Comparison of ENCODE assay signal across 8 mouse cellular contexts in genomic region chr2:154426188-154426904, GRCm38 (mm10). TPM values are rescaled to one million over a fixed set of nuclear protein-coding genes. Genes with fewer than 3 reads are reported as not detected.
DNase-seq lines count a peak whose midpoint lies in the region; ATAC-seq and TF ChIP-seq lines count a peak whose summit lies in the region.

No protein-coding gene starts in this region.

- WGBS in heart, adult 2 months: 14% methylated on average over 25 of the region's 25 CpGs
- 1% methylated on average over 24 of the region's 25 CpGs for WGBS in forebrain, embryonic 12.5 days
- 8% methylated on average over 25 of the region's 25 CpGs for WGBS in liver, embryonic 16.5 days (ENCODE audit: insufficient replicate concordance)

- H3K79me2 ChIP-seq in heart, adult 2 months (replicated peaks; ENCODE audit: control insufficient read depth, insufficient read depth, low read length): no peaks in the 10 kb centered on the region

- no peaks in the 10 kb centered on the region for H3K27me3 ChIP-seq in heart, adult 2 months (ENCODE audit: control insufficient read depth, insufficient read depth, low read length)
- H3K27me3 ChIP-seq in E14TG2a.4 (ENCODE audit: insufficient read depth, low read length): no peaks in the 10 kb centered on the region
- 0 out of 2 replicates have a peak, but pooled peaks cover 5% of the 10 kb centered on the region for H3K27me3 ChIP-seq in forebrain, embryonic 12.5 days
- peaks cover 11% of the 10 kb centered on the region for H3K27me3 ChIP-seq in liver, embryonic 16.5 days (ENCODE audit: control insufficient read depth, insufficient read depth, low read depth, low read length)

- intact Hi-C loops in heart, adult 2 months (cut with DNase I): no loop called here

- no peak for TF ChIP-seq EP300 in heart, adult 2 months (IDR thresholded peaks at IDR 0.05; ENCODE audit: insufficient read depth, low read depth, low read length)

- no peaks in the 10 kb centered on the region for H3K36me3 ChIP-seq in heart, adult 2 months (ENCODE audit: control insufficient read depth, insufficient read depth, low read length)
- H3K36me3 ChIP-seq in E14TG2a.4 (ENCODE audit: insufficient read depth, low read length): no peaks in the 10 kb centered on the region
- H3K36me3 ChIP-seq in forebrain, embryonic 12.5 days (replicated peaks): no peaks in the 10 kb centered on the region
- no peaks in the 10 kb centered on the region for H3K36me3 ChIP-seq in liver, embryonic 16.5 days (ENCODE audit: control insufficient read depth, insufficient read depth)

- H3K9ac ChIP-seq in heart, adult 2 months (ENCODE audit: low read depth, low read length): peak overlapping the region; percentile 68
- H3K9ac ChIP-seq in forebrain, embryonic 12.5 days: peak overlapping the region; percentile 54
- H3K9ac ChIP-seq in liver, embryonic 16.5 days (ENCODE audit: low read depth, low read length): no peak overlapping the region

- no peak for DNase-seq in heart, adult 2 months
- no peak for DNase-seq in heart, postnatal 4 days
- no peak for DNase-seq in adrenal gland, postnatal 25 days
- no peak for DNase-seq in spleen, postnatal 14 days (ENCODE audit: low spot score in 2 of 2)
- no peak for DNase-seq in gastrocnemius, postnatal 25 days

- peak; percentile 88 for ATAC-seq in forebrain, embryonic 12.5 days (ENCODE audit: low FRiP score)
- ATAC-seq in liver, embryonic 16.5 days (ENCODE audit: low read depth): no peak

- peak overlapping the region; percentile 65 for H3K4me2 ChIP-seq in forebrain, embryonic 12.5 days
- peak overlapping the region; percentile 49 for H3K4me2 ChIP-seq in liver, embryonic 16.5 days (ENCODE audit: low read depth, low read length)

- H3K4me1 ChIP-seq in heart, adult 2 months (ENCODE audit: control insufficient read depth, insufficient read depth, low read length): no peaks in the 10 kb centered on the region
- H3K4me1 ChIP-seq in E14TG2a.4 (replicated peaks; ENCODE audit: low read depth, low read length): peaks cover 75% of the 10 kb centered on the region
- peaks cover 31% of the 10 kb centered on the region for H3K4me1 ChIP-seq in forebrain, embryonic 12.5 days
- no peaks in the 10 kb centered on the region; the same call in 1 of the 2 replicates for H3K4me1 ChIP-seq in liver, embryonic 16.5 days (ENCODE audit: control insufficient read depth, low read depth, low read length)

- no peak overlapping the region for H3K4me3 ChIP-seq in heart, adult 2 months
- H3K4me3 ChIP-seq in E14TG2a.4 (replicated peaks; ENCODE audit: low read length): peak overlapping the region; percentile 76
- H3K4me3 ChIP-seq in forebrain, embryonic 12.5 days (replicated peaks): peak overlapping the region; percentile 38
- H3K4me3 ChIP-seq in liver, embryonic 16.5 days (ENCODE audit: low read depth, low read length): peak overlapping the region; percentile 35; the same call in 1 of the 2 replicates

- no peak for TF ChIP-seq POLR2A in heart, adult 2 months (IDR thresholded peaks at IDR 0.05; ENCODE audit: insufficient read depth, low read depth, low read length)

- no peak overlapping the region for H3K27ac ChIP-seq in heart, adult 2 months
- H3K27ac ChIP-seq in forebrain, embryonic 12.5 days: peak overlapping the region; percentile 93
- H3K27ac ChIP-seq in liver, embryonic 16.5 days (ENCODE audit: low read length): no peak overlapping the region

- TF ChIP-seq CTCF in heart, adult 2 months (IDR thresholded peaks at IDR 0.05): no peak
- no peak for TF ChIP-seq CTCF in E14TG2a.4 (conservative IDR thresholded peaks at IDR 0.05; ENCODE audit: low read length)

- H3K9me3 ChIP-seq in E14TG2a.4 (ENCODE audit: low read length): no peaks in the 10 kb centered on the region
- no peaks in the 10 kb centered on the region for H3K9me3 ChIP-seq in forebrain, embryonic 12.5 days
- no peaks in the 10 kb centered on the region; the same call in 1 of the 2 replicates for H3K9me3 ChIP-seq in liver, embryonic 16.5 days (replicated peaks; ENCODE audit: control insufficient read depth, low read length)

RNA-seq across cellular contexts. Expression of gene Cbfa2t2, which starts 9.9 kb away (rescaled TPM):
- 10 to 100 TPM; 15.6 to 17.3 TPM for total RNA-seq in heart, adult 2 months (2021)
- polyA plus RNA-seq in heart, adult 2 months (2012; rRNA removed): 7.8 and 14.4 TPM in 2 replicates
- total RNA-seq in heart, postnatal 4 days (2021): 10 to 100 TPM; 33.9 to 34.2 TPM
- polyA plus RNA-seq in forebrain, embryonic 12.5 days (2016; fragmentation: Nextera tagmentation; extraction: Ambion mirVana): 75.6 and 84.0 TPM in 2 replicates
- polyA plus RNA-seq in liver, embryonic 16.5 days (2015; fragmentation: Nextera tagmentation; extraction: Ambion mirVana): 8.2 TPM in 2 replicates
- total RNA-seq in adrenal gland, postnatal 25 days (2021): 40.7 and 50.1 TPM in 2 replicates
- total RNA-seq in gastrocnemius, postnatal 25 days (2021): 10 to 100 TPM in 1 of 2 experiments, 1 to 10 TPM in 1; 9.9 to 10.7 TPM

RNA-seq across cellular contexts. Expression of gene Snta1, which starts 18.4 kb away (rescaled TPM):
- 10 to 100 TPM; 73.6 to 95.0 TPM for total RNA-seq in heart, adult 2 months (2021)
- polyA plus RNA-seq in heart, adult 2 months (2012; rRNA removed): 64.8 and 66.0 TPM in 2 replicates
- 10 to 100 TPM; 77.0 to 77.8 TPM for total RNA-seq in heart, postnatal 4 days (2021)
- polyA plus RNA-seq in forebrain, embryonic 12.5 days (2016; fragmentation: Nextera tagmentation; extraction: Ambion mirVana): 3.9 and 4.2 TPM in 2 replicates
- 3.1 and 3.4 TPM in 2 replicates for polyA plus RNA-seq in liver, embryonic 16.5 days (2015; fragmentation: Nextera tagmentation; extraction: Ambion mirVana)
- 21.9 and 24.7 TPM in 2 replicates for total RNA-seq in adrenal gland, postnatal 25 days (2021)
- total RNA-seq in gastrocnemius, postnatal 25 days (2021): 100 to 1,000 TPM; 190 to 200 TPM

RNA-seq across cellular contexts. Expression of gene Cdk5rap1, which starts 53.5 kb away (rescaled TPM):
- total RNA-seq in heart, adult 2 months (2021): 10 to 100 TPM; 20.1 to 20.2 TPM
- polyA plus RNA-seq in heart, adult 2 months (2012; rRNA removed): 10.5 and 21.1 TPM in 2 replicates
- total RNA-seq in heart, postnatal 4 days (2021): 10 to 100 TPM in 1 of 2 experiments, 1 to 10 TPM in 1; 8.7 to 11.2 TPM
- polyA plus RNA-seq in forebrain, embryonic 12.5 days (2016; fragmentation: Nextera tagmentation; extraction: Ambion mirVana): 12.8 and 15.2 TPM in 2 replicates
- polyA plus RNA-seq in liver, embryonic 16.5 days (2015; fragmentation: Nextera tagmentation; extraction: Ambion mirVana): 13.3 and 14.9 TPM in 2 replicates
- total RNA-seq in adrenal gland, postnatal 25 days (2021): 12.4 and 18.2 TPM in 2 replicates
- total RNA-seq in gastrocnemius, postnatal 25 days (2021): 10 to 100 TPM; 11.0 to 12.3 TPM
